Mouse (Mus musculus) activated CD4-positive, CD25-positive, alpha-beta regulatory T cell (primary cell): ENCODE results near the gene Ttc13. TPM values are rescaled to one million over a fixed set of nuclear protein-coding genes. Genes with fewer than 3 reads are reported as not detected.

Experiments
- polyA plus RNA-seq, 2 experiments: library from polyadenylated mRNA; unstranded; fragments of 100-300 nt; shearing (Covaris generic); gene quantifications; one replicate each; pipeline ENCODE4 v1.2.1; 2017

Ttc13 gene
- polyA plus RNA-seq: 100 to 1,000 TPM in 1 of 2 experiments, 10 to 100 TPM in 1; 82.3 to 109 TPM

DNA sequence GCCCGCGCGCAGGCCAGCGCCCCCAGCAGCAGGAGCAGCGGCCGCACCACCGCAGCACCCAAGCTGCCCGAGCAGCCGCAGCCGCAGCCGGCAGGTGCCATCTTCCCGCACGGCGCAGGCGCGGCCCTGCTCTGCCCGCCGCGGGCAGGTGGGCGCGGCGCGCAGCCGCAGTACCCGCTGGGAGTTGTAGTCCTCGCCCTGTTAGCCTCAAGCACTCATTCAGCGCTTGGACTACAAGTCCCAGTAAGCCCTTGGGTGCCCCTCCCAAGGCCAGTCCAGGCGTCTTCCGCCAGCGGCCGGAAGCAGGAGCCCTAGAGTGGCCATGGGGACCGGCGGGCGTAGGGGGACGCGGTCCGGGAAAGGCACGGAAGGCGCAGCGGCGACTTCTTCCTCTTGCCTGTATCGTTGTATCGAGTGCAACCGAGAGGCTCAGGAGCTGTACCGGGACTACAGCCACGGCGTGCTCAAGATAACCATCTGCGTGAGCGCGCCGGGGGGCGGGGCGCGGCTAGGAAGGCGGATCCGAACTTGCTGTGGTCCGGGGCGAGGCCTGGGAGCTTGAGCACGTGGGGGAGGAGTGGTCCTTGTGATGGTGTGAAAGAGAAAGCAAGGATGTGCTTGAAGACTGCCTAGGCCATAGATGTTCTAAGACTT, at the start of gene Ttc13, which contains the start of gene Arv1:
Gene Ttc13 (minus strand): TSS at position 122 of the 654 bp plus-strand sequence.
Gene Arv1 (plus strand): TSS at position 278 of the 654 bp plus-strand sequence.

DNA sequence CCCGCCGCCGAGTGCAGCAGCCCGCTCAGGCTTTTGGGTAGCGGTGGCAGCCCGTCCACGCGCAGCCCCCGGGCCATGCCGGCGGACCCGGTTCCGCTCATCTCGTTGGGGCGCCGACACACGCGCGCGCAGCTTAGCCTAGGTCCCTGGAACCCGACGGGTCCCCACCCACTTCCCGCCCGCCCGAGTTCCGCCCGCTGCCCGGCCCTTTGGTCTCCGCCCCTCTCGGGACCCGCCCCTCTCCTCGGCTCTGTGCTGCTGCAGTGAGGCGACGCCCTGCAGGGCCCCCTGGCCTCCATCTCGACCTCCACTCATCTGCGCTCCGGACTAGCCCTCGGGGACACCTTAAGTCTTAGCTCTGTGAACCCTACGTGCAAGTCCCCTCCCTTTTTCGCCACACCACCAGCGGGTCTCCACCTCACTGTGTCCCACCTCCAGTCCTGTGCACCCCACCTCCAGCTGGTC, 30.0 kb upstream of the Ttc13 start, which contains the start of gene Fam89a:
Gene Fam89a (minus strand): TSS at position 124 of the 465 bp plus-strand sequence.

DNA sequence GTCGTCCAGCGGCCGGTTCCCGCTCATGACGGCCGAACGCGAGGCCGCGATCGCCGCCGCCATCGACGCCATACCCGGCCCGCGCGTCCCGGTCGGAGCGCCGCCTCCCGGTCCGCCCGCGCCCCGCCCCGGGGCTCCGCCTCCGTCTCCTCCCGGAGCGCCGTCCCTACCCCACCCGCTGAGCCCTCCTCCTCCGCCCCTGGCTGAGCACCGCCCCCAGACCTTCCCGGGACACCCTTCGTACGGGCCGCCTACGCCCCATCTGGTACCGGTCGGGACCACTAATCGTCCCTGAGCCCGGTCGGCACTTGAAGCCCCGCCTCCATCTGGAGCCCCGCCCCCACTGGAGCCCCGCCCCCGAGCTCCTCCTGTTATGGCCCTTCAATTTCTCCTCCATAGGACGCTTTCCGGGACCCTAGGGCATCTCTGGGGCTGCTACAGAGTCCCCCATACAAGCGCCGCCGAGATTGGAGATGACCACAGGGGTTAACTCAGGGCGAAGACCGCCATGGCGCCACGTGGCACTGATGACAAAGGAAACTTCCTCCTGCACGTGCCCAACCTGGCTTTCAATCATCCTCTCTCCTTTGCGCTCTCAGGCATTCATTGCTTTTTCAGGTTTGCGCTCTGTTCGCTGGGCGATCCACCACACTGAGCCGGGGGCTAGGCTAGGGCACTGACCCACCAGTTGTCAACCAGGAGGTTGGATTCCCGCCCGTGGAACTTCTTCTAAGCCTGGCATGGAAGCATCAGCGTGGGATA, 58.5 kb downstream of the Ttc13 start, which contains the start of gene 2310022B05Rik:
Gene 2310022B05Rik (minus strand): TSS at position 258 of the 762 bp plus-strand sequence.

Other genes with a start within 250 kb of the Ttc13 start
- gene Cog2, start 201.2 kb downstream of the Ttc13 start, polyA plus RNA-seq: 10 to 100 TPM; 45.8 to 55.0 TPM
- gene Agt, start 152.3 kb downstream of the Ttc13 start, polyA plus RNA-seq: under 1 TPM in 1 of 2 experiments, not detected in 1; 0.15 TPM
- not detected for gene Capn9, start 145.9 kb downstream of the Ttc13 start, polyA plus RNA-seq
- gene 2310022B05Rik, start 58.6 kb downstream of the Ttc13 start, polyA plus RNA-seq: 1 to 10 TPM; 4.2 to 5.5 TPM
- gene Arv1, start 156 bp upstream of the Ttc13 start, polyA plus RNA-seq: 10 to 100 TPM; 11.5 to 30.2 TPM
- gene Fam89a, start 29.8 kb upstream of the Ttc13 start, polyA plus RNA-seq: 10 to 100 TPM; 15.3 to 17.1 TPM
- under 1 TPM in 1 of 2 experiments, not detected in 1; 0.10 TPM for gene Trim67, start 71.1 kb upstream of the Ttc13 start, polyA plus RNA-seq
- gene Gnpat, start 141.1 kb upstream of the Ttc13 start, polyA plus RNA-seq: 10 to 100 TPM; 63.3 to 82.2 TPM
- gene 2810004N23Rik, start 141.1 kb upstream of the Ttc13 start, polyA plus RNA-seq: 10 to 100 TPM; 27.1 to 30.5 TPM
- gene Exoc8, start 175.7 kb upstream of the Ttc13 start, polyA plus RNA-seq: 10 to 100 TPM in 1 of 2 experiments, 1 to 10 TPM in 1; 7.2 to 22.0 TPM
- 1 to 10 TPM; 4.7 to 5.7 TPM for gene Sprtn, start 175.9 kb upstream of the Ttc13 start, polyA plus RNA-seq
- gene Egln1, start 227.3 kb upstream of the Ttc13 start, polyA plus RNA-seq: 10 to 100 TPM; 47.7 to 61.2 TPM